Mouse (Mus musculus) left cerebral cortex, postnatal 14 days (tissue): ENCODE data around the gene Gm20517. TPM values are rescaled to one million over a fixed set of nuclear protein-coding genes. Genes with fewer than 3 reads are reported as not detected.
"Not testable (repeated sequence)": the region's sequence is repeated elsewhere in the genome, so short reads cannot be mapped to it uniquely, and the experiment has no call there.

ENCODE experiments used
- DNase-seq, 2 experiments: peaks; one replicate each; pipeline ENCODE4 v3.0.0; 2021 to 2022; ENCODE audit warnings: low spot score in 2 of 2, mixed read lengths in 1 of 2
- intact Hi-C: fragments of 180-260 bp; cut with DNase I; formaldehyde crosslinking; loops from one replicate; pipeline ENCODE4 v1.15.1; 2025
- total RNA-seq, 2 experiments: library from RNA; stranded (reverse); gene quantifications; 2 replicates each; pipeline ENCODE4 v1.2.3; 2021

Gene Gm20517
- total RNA-seq, 2 experiments from 2014 or later, result 5.8 to 7.4 TPM

GRCm38 (mm10) chr17:47618556-47619311 lies 7.3 kb downstream of the Gm20517 start:
- intact Hi-C loops, result no loop called here
- DNase-seq, result no peak

- intact Hi-C loops, result no loop called here
- DNase-seq, result no peak
Observed at GRCm38 (mm10) chr17:47622912-47623554, 11.6 kb downstream of the Gm20517 start.

- intact Hi-C loops, DNase-seq: not testable (repeated sequence)
Observed at GRCm38 (mm10) chr17:47624572-47624971, 13.2 kb downstream of the Gm20517 start.

GRCm38 (mm10) chr17:47625088-47625487 lies 13.7 kb downstream of the Gm20517 start:
- intact Hi-C loops, result loop anchor here (5.0 kb wide), 1 partner anchor 52 kb away; no protein-coding TSS in a partner anchor
- DNase-seq, result no peak

- DNase-seq, result no peak
- intact Hi-C loops, result loop anchor here (5.0 kb wide), 1 partner anchor 51 kb away; no protein-coding TSS in a partner anchor
Observed at GRCm38 (mm10) chr17:47626031-47626430, 14.6 kb downstream of the Gm20517 start.

GRCm38 (mm10) chr17:47627791-47628190 lies 16.4 kb downstream of the Gm20517 start:
- DNase-seq, result no peak
- intact Hi-C loops, result loop anchor here (5.0 kb wide), 1 partner anchor 50 kb away; no protein-coding TSS in a partner anchor

- intact Hi-C loops, result loop anchor here (5.0 kb wide), 1 partner anchor 48 kb away; no protein-coding TSS in a partner anchor
- peak; percentile 94 to 96 for DNase-seq
Observed at GRCm38 (mm10) chr17:47628851-47629676, 17.7 kb downstream of the Gm20517 start.

- DNase-seq, result peak in 1 of 2 experiments; percentile 39
- intact Hi-C loops, result loop anchor here (5.0 kb wide), 2 partner anchors 37 to 47 kb away; no protein-coding TSS in a partner anchor
Observed at GRCm38 (mm10) chr17:47629717-47630677, 18.6 kb downstream of the Gm20517 start.

- no peak for DNase-seq
- intact Hi-C loops, result loop anchor here (5.0 kb wide), 1 partner anchor 37 kb away; no protein-coding TSS in a partner anchor
Observed at GRCm38 (mm10) chr17:47630678-47631065, 19.3 kb downstream of the Gm20517 start, which contains the start of gene Usp49. Gene Usp49 (plus strand): TSS chr17:47630690.

- intact Hi-C loops, result loop anchor here (5.0 kb wide), 1 partner anchor 35 kb away; no protein-coding TSS in a partner anchor
- DNase-seq, result no peak
Observed at GRCm38 (mm10) chr17:47632181-47632840, 20.9 kb downstream of the Gm20517 start.

GRCm38 (mm10) chr17:47633999-47634770 lies 22.8 kb downstream of the Gm20517 start:
- intact Hi-C loops, result loop anchor here (5.0 kb wide), 1 partner anchor 33 kb away; no protein-coding TSS in a partner anchor
- no peak for DNase-seq

- intact Hi-C loops, result loop anchor here (5.0 kb wide), 1 partner anchor 34 kb away; no protein-coding TSS in a partner anchor
- DNase-seq, result no peak
Observed at GRCm38 (mm10) chr17:47642992-47643391, 31.6 kb downstream of the Gm20517 start.

- intact Hi-C loops, result no loop called here
- DNase-seq, result peak; percentile 63 to 84
Observed at GRCm38 (mm10) chr17:47646683-47647082, 35.3 kb downstream of the Gm20517 start.

- intact Hi-C loops, result no loop called here
Observed at GRCm38 (mm10) chr17:47648966-47649365, 37.6 kb downstream of the Gm20517 start.

GRCm38 (mm10) chr17:47651953-47652352 lies 40.6 kb downstream of the Gm20517 start:
- no peak for DNase-seq
- intact Hi-C loops, result no loop called here

More at GRCm38 (mm10) chr17:47648966-47649365, 37.6 kb downstream of the Gm20517 start:
- DNase-seq, result no peak

GRCm38 (mm10) chr17:47654346-47654745 lies 43.0 kb downstream of the Gm20517 start:
- DNase-seq, intact Hi-C loops: not testable (repeated sequence)

- intact Hi-C loops, result no loop called here
- DNase-seq, result no peak
Observed at GRCm38 (mm10) chr17:47655697-47656096, 44.3 kb downstream of the Gm20517 start.
